In the genomic region with DNA sequence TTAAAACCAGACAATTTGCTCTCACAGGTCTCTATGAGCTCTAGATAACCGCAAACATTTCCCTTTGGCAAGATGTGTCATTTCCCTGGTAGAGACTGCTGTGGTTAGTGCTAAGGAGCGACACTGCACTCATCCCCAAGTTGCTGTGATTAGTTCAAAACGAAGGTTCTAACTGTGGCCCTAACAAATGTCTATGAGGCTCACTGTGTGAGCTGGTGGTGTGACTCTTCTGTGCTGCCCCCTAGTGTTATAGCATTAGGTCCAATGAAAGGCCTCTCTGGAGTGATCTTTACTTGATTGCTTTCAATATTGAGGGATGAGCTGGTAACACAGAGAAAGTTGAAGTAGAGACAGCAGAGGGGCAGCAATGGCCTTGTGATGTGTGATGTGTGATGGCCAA, we compare ENCODE assay signal across 11 mouse cellular contexts.
DNase-seq lines count a peak whose midpoint lies in the region; ATAC-seq and TF ChIP-seq lines count a peak whose summit lies in the region.
"Had no signal": no experiment of that assay in that cellular context is flagged by ENCODE, and none has a peak within 500 bp of the region (broad histone marks: within the 10 kb centered on the region; RNA-seq: fewer than 3 reads in every experiment).

No protein-coding gene starts in this region.

- WGBS in intestine, postnatal 0 days, result 55% methylated on average over 3 of the region's 3 CpGs
- WGBS in intestine, embryonic 16.5 days, result 45% methylated on average over 3 of the region's 3 CpGs
- 57% methylated on average over 3 of the region's 3 CpGs for WGBS in midbrain, embryonic 11.5 days
- WGBS in midbrain, embryonic 15.5 days, result 57% methylated on average over 3 of the region's 3 CpGs

- peak; percentile 1 for DNase-seq in CD4-positive, CD25-positive, alpha-beta regulatory T cell, adult 2 months (ENCODE audit: low read depth, low spot score)
- peak; percentile 80 for DNase-seq in midbrain, embryonic 11.5 days (ENCODE audit: low spot score, missing footprints)
- peak; percentile 27 for DNase-seq in retina, embryonic 14.5 days (ENCODE audit: low spot score)
- no peak for DNase-seq in left cerebral cortex, adult 8-10 months (ENCODE audit: low spot score in 2 of 2)
- DNase-seq: layer of hippocampus, postnatal 36 days had no signal

- H3K4me3 ChIP-seq in intestine, postnatal 0 days (ENCODE audit: low read depth, low read length), result no peak overlapping the region
- H3K4me3 ChIP-seq in intestine, embryonic 16.5 days (ENCODE audit: low read length), result no peak overlapping the region
- H3K4me3 ChIP-seq in midbrain, embryonic 11.5 days (ENCODE audit: low read depth, low read length), result no peak overlapping the region
- no peak overlapping the region for H3K4me3 ChIP-seq in midbrain, embryonic 15.5 days
- H3K4me3 ChIP-seq: embryonic facial prominence, embryonic 13.5 days had no signal

- no peaks in the 10 kb centered on the region for H3K27me3 ChIP-seq in intestine, postnatal 0 days (replicated peaks; ENCODE audit: control insufficient read depth, insufficient read depth, low read length)
- H3K27me3 ChIP-seq in intestine, embryonic 16.5 days (replicated peaks; ENCODE audit: control insufficient read depth, insufficient read depth, low read length), result no peaks in the 10 kb centered on the region
- H3K27me3 ChIP-seq in midbrain, embryonic 11.5 days (ENCODE audit: control insufficient read depth, insufficient read depth, low read length), result no peaks in the 10 kb centered on the region
- H3K27me3 ChIP-seq in midbrain, embryonic 15.5 days (replicated peaks), result 0 out of 2 replicates have a peak, but pooled peaks cover 2% of the 10 kb centered on the region
- H3K27me3 ChIP-seq: embryonic facial prominence, embryonic 13.5 days had no signal

- no peaks in the 10 kb centered on the region for H3K4me1 ChIP-seq in intestine, postnatal 0 days (replicated peaks; ENCODE audit: control insufficient read depth, insufficient read depth, low read length)
- H3K4me1 ChIP-seq in intestine, embryonic 16.5 days (ENCODE audit: control insufficient read depth, insufficient read depth, low read length), result no peaks in the 10 kb centered on the region
- H3K4me1 ChIP-seq in midbrain, embryonic 11.5 days (ENCODE audit: control insufficient read depth, insufficient read depth, low read length), result no peaks in the 10 kb centered on the region; the same call in 1 of the 2 replicates
- no peaks in the 10 kb centered on the region for H3K4me1 ChIP-seq in midbrain, embryonic 15.5 days

- ATAC-seq in CD4-positive, CD25-positive, alpha-beta regulatory T cell, adult 4 months, result no peak
- ATAC-seq in intestine, postnatal 0 days, result no peak
- ATAC-seq in intestine, embryonic 16.5 days, result no peak
- no peak for ATAC-seq in midbrain, embryonic 11.5 days (ENCODE audit: low FRiP score)
- ATAC-seq in midbrain, embryonic 15.5 days (replicated peaks), result no peak

- no peak overlapping the region for H3K27ac ChIP-seq in intestine, postnatal 0 days (ENCODE audit: low read depth, low read length)
- H3K27ac ChIP-seq in intestine, embryonic 16.5 days (ENCODE audit: low read length), result no peak overlapping the region
- H3K27ac ChIP-seq in midbrain, embryonic 11.5 days (ENCODE audit: low read depth, low read length), result no peak overlapping the region
- no peak overlapping the region for H3K27ac ChIP-seq in midbrain, embryonic 15.5 days
- H3K27ac ChIP-seq: embryonic facial prominence, embryonic 13.5 days had no signal

- TF ChIP-seq CTCF in intestine, postnatal 0 days (IDR thresholded peaks at IDR 0.05; ENCODE audit: low read depth), result peak; percentile 68

- H3K9ac ChIP-seq in intestine, postnatal 0 days (ENCODE audit: low read depth, low read length), result no peak overlapping the region
- H3K9ac ChIP-seq in intestine, embryonic 16.5 days (ENCODE audit: low read depth, low read length), result no peak overlapping the region
- no peak overlapping the region for H3K9ac ChIP-seq in midbrain, embryonic 11.5 days (ENCODE audit: low read length)
- H3K9ac ChIP-seq in midbrain, embryonic 15.5 days, result no peak overlapping the region
- H3K9ac ChIP-seq: embryonic facial prominence, embryonic 13.5 days had no signal

- no peaks in the 10 kb centered on the region for H3K36me3 ChIP-seq in intestine, postnatal 0 days (ENCODE audit: control insufficient read depth, insufficient read depth)
- no peaks in the 10 kb centered on the region for H3K36me3 ChIP-seq in intestine, embryonic 16.5 days (ENCODE audit: control insufficient read depth, insufficient read depth, low read length)
- no peaks in the 10 kb centered on the region for H3K36me3 ChIP-seq in midbrain, embryonic 11.5 days (ENCODE audit: control insufficient read depth, insufficient read depth, low read length)
- no peaks in the 10 kb centered on the region for H3K36me3 ChIP-seq in midbrain, embryonic 15.5 days (replicated peaks)
- H3K36me3 ChIP-seq: embryonic facial prominence, embryonic 13.5 days had no signal

- no peak overlapping the region for H3K4me2 ChIP-seq in intestine, postnatal 0 days (replicated peaks; ENCODE audit: low read depth)
- no peak overlapping the region for H3K4me2 ChIP-seq in intestine, embryonic 16.5 days (ENCODE audit: low read depth, low read length)
- no peak overlapping the region for H3K4me2 ChIP-seq in midbrain, embryonic 11.5 days
- no peak overlapping the region for H3K4me2 ChIP-seq in midbrain, embryonic 15.5 days
- H3K4me2 ChIP-seq: embryonic facial prominence, embryonic 13.5 days; heart, embryonic 11.5 days had no signal

- H3K9me3 ChIP-seq in intestine, postnatal 0 days (ENCODE audit: control insufficient read depth), result no peaks in the 10 kb centered on the region
- H3K9me3 ChIP-seq in intestine, embryonic 16.5 days (ENCODE audit: control insufficient read depth, low read length), result no peaks in the 10 kb centered on the region
- H3K9me3 ChIP-seq in midbrain, embryonic 11.5 days (ENCODE audit: control insufficient read depth, low read length), result no peaks in the 10 kb centered on the region
- no peaks in the 10 kb centered on the region for H3K9me3 ChIP-seq in midbrain, embryonic 15.5 days
- H3K9me3 ChIP-seq: embryonic facial prominence, embryonic 13.5 days had no signal

Comparison
In these comparisons a context has a peak if more than half of its experiments do, and no peak if none do; other contexts are left out.
1. DNase-seq: peak in CD4-positive, CD25-positive, alpha-beta regulatory T cell, adult 2 months (single experiment), midbrain, embryonic 11.5 days (single experiment) and retina, embryonic 14.5 days (single experiment); none in left cerebral cortex, adult 8-10 months (0 of 2).